Mouse (Mus musculus) midbrain, embryonic 12.5 days (tissue): Measurements from ENCODE around the gene Chpt1. TPM values are rescaled to one million over a fixed set of nuclear protein-coding genes. Genes with fewer than 3 reads are reported as not detected.
"Not testable (repeated sequence)": the region's sequence is repeated elsewhere in the genome, so short reads cannot be mapped to it uniquely, and the experiment has no call there.

Experiments used
- ATAC-seq: fragments of 200-750 bp; cut with Nextera tagmentation; 2 replicates; pipeline ENCODE4 v1.8.0; 2017; ENCODE audit warnings: low read depth, moderate TSS enrichment, moderate library complexity; ENCODE audit not compliant: low FRiP score
- H3K27ac ChIP-seq: fragments of 300-500 bp; sonication (generic); replicated peaks from 2 replicates; pipeline ENCODE4 v1.5.1; 2016; ENCODE audit warnings: mild to moderate bottlenecking
- H3K27me3 ChIP-seq: fragments of 300-500 bp; sonication (generic); 2 replicates; pipeline ENCODE4 v1.6.1; 2016; ENCODE audit warnings: mild to moderate bottlenecking
- H3K36me3 ChIP-seq: fragments of 300-500 bp; sonication (generic); 2 replicates; pipeline ENCODE4 v1.6.1; 2016
- H3K4me1 ChIP-seq: fragments of 300-500 bp; sonication (generic); 2 replicates; pipeline ENCODE4 v1.6.1; 2016
- H3K4me2 ChIP-seq: fragments of 300-500 bp; sonication (generic); replicated peaks from 2 replicates; pipeline ENCODE4 v1.6.1; 2016; ENCODE audit warnings: mild to moderate bottlenecking, moderate library complexity
- H3K4me3 ChIP-seq: fragments of 300-500 bp; sonication (generic); 2 replicates; pipeline ENCODE4 v1.5.1; 2016; ENCODE audit warnings: mild to moderate bottlenecking
- H3K9ac ChIP-seq: fragments of 300-500 bp; sonication (generic); replicated peaks from 2 replicates; pipeline ENCODE4 v1.6.1; 2016; ENCODE audit warnings: mild to moderate bottlenecking, moderate library complexity
- H3K9me3 ChIP-seq: fragments of 300-500 bp; sonication (generic); 2 replicates; pipeline ENCODE4 v1.6.1; 2016; ENCODE audit warnings: mild to moderate bottlenecking
- WGBS: fragments of 180-500 bp; shearing (Covaris S2); methylation state at CpG from one replicate; pipeline ENCODE4 v1.1.7; 2016; 5-methylcytosine and 5-hydroxymethylcytosine counted together
- polyA plus RNA-seq: library from polyadenylated mRNA; unstranded; fragments of >200 nt; fragmentation: Nextera tagmentation; extraction: Ambion mirVana; gene quantifications from 2 replicates; pipeline ENCODE4 v1.2.1, GENCODE M21; 2016

Chpt1 gene
- polyA plus RNA-seq, 1 experiment from 2014 or later: 16.4 TPM

- no peak overlapping the region for H3K27ac ChIP-seq
- H3K9ac ChIP-seq: no peak overlapping the region
- no peaks in the 10 kb centered on the region for H3K9me3 ChIP-seq
- H3K4me3 ChIP-seq: no peak overlapping the region
- no peak for ATAC-seq
- WGBS: 65% methylated on average over 7 of the region's 7 CpGs
- no peaks in the 10 kb centered on the region for H3K36me3 ChIP-seq
- peaks cover 4% of the 10 kb centered on the region; the same call in 1 of the 2 replicates for H3K4me1 ChIP-seq
- H3K4me2 ChIP-seq: no peak overlapping the region
- H3K27me3 ChIP-seq: no peaks in the 10 kb centered on the region
Observed at GRCm38 (mm10) chr10:88491632-88492031, 12.2 kb downstream of the Chpt1 start.

GRCm38 (mm10) chr10:88488629-88489028 is 15.2 kb downstream of the Chpt1 start:
- WGBS: 88% methylated on average over 5 of the region's 5 CpGs

GRCm38 (mm10) chr10:88482866-88483265 is 21.0 kb downstream of the Chpt1 start:
- not testable (repeated sequence) for H3K4me2 ChIP-seq, H3K4me3 ChIP-seq, H3K27ac ChIP-seq, H3K9ac ChIP-seq, H3K36me3 ChIP-seq, ATAC-seq, H3K4me1 ChIP-seq, H3K9me3 ChIP-seq, H3K27me3 ChIP-seq
- 92% methylated on average over 10 of the region's 10 CpGs for WGBS

More at GRCm38 (mm10) chr10:88488629-88489028, 15.2 kb downstream of the Chpt1 start:
- Histone ChIP-seq H3K4me2 (no peak overlapping the region), H3K4me3 (no peak overlapping the region), H3K9me3 (no peaks in the 10 kb centered on the region), H3K9ac (no peak overlapping the region), H3K36me3 (no peaks in the 10 kb centered on the region), H3K27ac (no peak overlapping the region), H3K27me3 (no peaks in the 10 kb centered on the region), H3K4me1 (peaks cover 4% of the 10 kb centered on the region; the same call in 1 of the 2 replicates)
- ATAC-seq: no peak

GRCm38 (mm10) chr10:88460122-88460820 is 43.6 kb downstream of the Chpt1 start:
- WGBS: 60% methylated on average over 18 of the region's 18 CpGs
- no peak for ATAC-seq
- Histone ChIP-seq H3K4me2 (no peak overlapping the region), H3K27me3 (no peaks in the 10 kb centered on the region), H3K4me3 (no peak overlapping the region), H3K27ac (no peak overlapping the region), H3K9ac (no peak overlapping the region), H3K4me1 (no peaks in the 10 kb centered on the region), H3K9me3 (no peaks in the 10 kb centered on the region), H3K36me3 (no peaks in the 10 kb centered on the region)

GRCm38 (mm10) chr10:88459502-88459992 is 44.3 kb downstream of the Chpt1 start, which contains the start of gene Sycp3:
Gene Sycp3 (plus strand): TSS chr10:88459569.
- WGBS: 87% methylated on average over 33 of the region's 33 CpGs
- H3K4me2 ChIP-seq: no peak within 1 kb of the TSS
- no peak within 1 kb of the TSS for H3K27ac ChIP-seq
- H3K27me3 ChIP-seq: no peaks in the 10 kb centered on the region
- H3K4me1 ChIP-seq: no peaks in the 10 kb centered on the region
- no peak within 1 kb of the TSS for H3K4me3 ChIP-seq
- H3K9ac ChIP-seq: no peak within 1 kb of the TSS
- H3K36me3 ChIP-seq: no peaks in the 10 kb centered on the region
- no peaks in the 10 kb centered on the region for H3K9me3 ChIP-seq
- ATAC-seq: no peak

- no peak for ATAC-seq
- Histone ChIP-seq H3K9ac (no peak overlapping the region), H3K4me2 (no peak overlapping the region), H3K4me3 (no peak overlapping the region), H3K27me3 (no peaks in the 10 kb centered on the region), H3K36me3 (no peaks in the 10 kb centered on the region), H3K27ac (no peak overlapping the region), H3K4me1 (no peaks in the 10 kb centered on the region), H3K9me3 (no peaks in the 10 kb centered on the region)
- 52% methylated on average over 6 of the region's 6 CpGs for WGBS
Observed at GRCm38 (mm10) chr10:88457816-88458215, 46.1 kb downstream of the Chpt1 start.

DNA sequence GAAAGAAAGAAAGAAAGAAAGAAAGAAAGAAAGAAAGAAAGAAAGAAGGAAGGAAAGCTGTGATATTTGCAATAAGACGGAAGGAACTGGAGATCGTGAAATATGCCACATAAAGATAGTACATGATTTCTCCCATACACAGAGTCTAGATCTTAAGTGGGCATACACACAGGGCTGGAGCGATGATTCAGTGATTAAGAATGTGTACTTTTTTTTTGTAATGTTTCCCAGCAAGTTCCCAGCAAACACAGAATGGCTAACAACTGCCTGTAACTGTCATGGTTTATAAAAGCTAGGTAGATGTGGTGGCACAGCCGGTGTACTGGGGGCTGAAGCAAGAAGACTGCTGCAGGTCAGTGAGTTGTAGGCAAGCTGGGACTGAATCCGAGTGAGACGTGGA is 51.9 kb downstream of the Chpt1 start:
- ATAC-seq: no peak
- Histone ChIP-seq H3K27me3 (no peaks in the 10 kb centered on the region), H3K27ac (no peak overlapping the region), H3K4me1 (no peaks in the 10 kb centered on the region), H3K4me2 (no peak overlapping the region), H3K4me3 (no peak overlapping the region), H3K36me3 (no peaks in the 10 kb centered on the region), H3K9ac (no peak overlapping the region), H3K9me3 (no peaks in the 10 kb centered on the region)
- WGBS: 77% methylated on average over 6 of the region's 6 CpGs

DNA sequence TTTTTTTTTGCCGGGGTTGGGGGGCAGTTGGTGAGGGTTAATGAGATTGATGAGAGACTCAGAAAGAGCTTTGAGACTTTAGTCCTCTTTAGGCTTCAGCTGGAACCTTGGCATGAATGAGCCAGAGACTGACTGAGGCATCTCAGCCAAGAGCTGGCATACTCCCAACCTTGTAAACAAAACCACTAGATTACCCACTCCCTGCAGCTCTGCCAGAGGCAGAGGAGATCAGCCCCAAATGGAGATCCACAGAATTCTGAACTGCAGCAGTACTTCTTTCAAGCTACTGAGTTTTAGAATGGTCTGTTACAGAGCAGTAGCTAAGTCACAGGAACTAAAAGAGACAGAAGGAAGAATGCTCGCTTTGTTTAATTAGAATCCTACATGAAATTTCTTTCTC is 52.7 kb downstream of the Chpt1 start:
- Histone ChIP-seq H3K9me3 (no peaks in the 10 kb centered on the region), H3K27me3 (no peaks in the 10 kb centered on the region), H3K27ac (no peak overlapping the region), H3K4me1 (no peaks in the 10 kb centered on the region), H3K4me3 (no peak overlapping the region), H3K9ac (no peak overlapping the region), H3K4me2 (no peak overlapping the region), H3K36me3 (no peaks in the 10 kb centered on the region)
- WGBS: 81% methylated on average over 2 of the region's 2 CpGs
- ATAC-seq: no peak

DNA sequence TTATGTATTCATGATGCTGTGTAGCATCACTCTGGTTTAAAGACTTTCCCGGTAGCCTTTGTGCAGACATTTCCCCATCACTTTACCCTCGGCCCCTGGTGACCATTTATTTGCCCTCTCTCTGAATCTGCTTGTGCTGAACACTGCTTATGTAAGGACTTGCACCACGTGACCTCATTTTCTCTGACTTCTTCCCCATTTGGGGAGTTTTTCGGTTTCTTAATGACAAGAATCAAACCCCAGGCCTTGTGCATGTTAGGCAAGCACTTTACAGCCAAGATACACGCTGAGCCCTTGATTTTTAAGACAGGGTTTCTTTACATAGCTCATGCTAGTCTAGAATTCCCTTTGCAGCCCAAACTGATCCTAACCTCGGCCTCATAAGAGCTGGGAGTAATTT is 62.6 kb downstream of the Chpt1 start:
- H3K27ac ChIP-seq: no peak overlapping the region
- no peaks in the 10 kb centered on the region for H3K9me3 ChIP-seq
- no peak overlapping the region for H3K9ac ChIP-seq
- no peak overlapping the region for H3K4me3 ChIP-seq
- WGBS: 87% methylated on average over 6 of the region's 6 CpGs
- H3K36me3 ChIP-seq: peaks cover 30% of the 10 kb centered on the region
- no peak overlapping the region for H3K4me2 ChIP-seq
- ATAC-seq: no peak
- no peaks in the 10 kb centered on the region for H3K27me3 ChIP-seq
- no peaks in the 10 kb centered on the region for H3K4me1 ChIP-seq

GRCm38 (mm10) chr10:88427998-88428397 is 75.9 kb downstream of the Chpt1 start:
- Histone ChIP-seq H3K4me3 (no peak overlapping the region), H3K9ac (no peak overlapping the region), H3K27me3 (no peaks in the 10 kb centered on the region), H3K27ac (no peak overlapping the region), H3K9me3 (no peaks in the 10 kb centered on the region), H3K4me2 (no peak overlapping the region), H3K36me3 (peaks cover 22% of the 10 kb centered on the region), H3K4me1 (no peaks in the 10 kb centered on the region)
- ATAC-seq: no peak
- 92% methylated on average over 6 of the region's 6 CpGs for WGBS

- H3K27me3 ChIP-seq: no peaks in the 10 kb centered on the region
- no peak overlapping the region for H3K4me3 ChIP-seq
- ATAC-seq: no peak
- H3K4me1 ChIP-seq: no peaks in the 10 kb centered on the region
- no peaks in the 10 kb centered on the region for H3K9me3 ChIP-seq
- 66% methylated on average over 5 of the region's 5 CpGs for WGBS
- H3K4me2 ChIP-seq: no peak overlapping the region
- H3K27ac ChIP-seq: no peak overlapping the region
- no peak overlapping the region for H3K9ac ChIP-seq
- H3K36me3 ChIP-seq: peaks cover 17% of the 10 kb centered on the region
Observed at GRCm38 (mm10) chr10:88426896-88427295, 77.0 kb downstream of the Chpt1 start.

GRCm38 (mm10) chr10:88426158-88426816 is 77.6 kb downstream of the Chpt1 start:
- H3K4me1 ChIP-seq: no peaks in the 10 kb centered on the region
- H3K27me3 ChIP-seq: no peaks in the 10 kb centered on the region
- peak; percentile 73 for ATAC-seq
- peaks cover 14% of the 10 kb centered on the region for H3K36me3 ChIP-seq
- H3K4me3 ChIP-seq: no peak overlapping the region
- H3K4me2 ChIP-seq: no peak overlapping the region
- WGBS: 91% methylated on average over 2 of the region's 2 CpGs
- H3K27ac ChIP-seq: no peak overlapping the region
- H3K9ac ChIP-seq: no peak overlapping the region
- no peaks in the 10 kb centered on the region for H3K9me3 ChIP-seq
